Mouse (Mus musculus): ENCODE results near the gene Slc39a11. TPM values are rescaled to one million over a fixed set of nuclear protein-coding genes. Genes with fewer than 3 reads are reported as not detected.

Slc39a11 gene
- polyA plus RNA-seq, 1 experiment from 2014 or later = 32.3 TPM

GRCm38 (mm10) chr11:113267516-113268230 lies 382.2 kb downstream of the Slc39a11 start:
- Histone ChIP-seq H3K27me3 (no peaks in the 10 kb centered on the region), H3K4me3 (no peak overlapping the region), H3K4me2 (replicated peaks) (no peak overlapping the region), H3K27ac (no peak overlapping the region), H3K9ac (no peak overlapping the region), H3K36me3 (no peaks in the 10 kb centered on the region), H3K9me3 (replicated peaks) (no peaks in the 10 kb centered on the region), H3K4me1 (peaks cover 28% of the 10 kb centered on the region)
- whole genome bisulfite sequencing = 87% methylated on average over 17 of the region's 17 CpGs
- no peak for ATAC-seq (ENCODE audit: low FRiP score)

DNA sequence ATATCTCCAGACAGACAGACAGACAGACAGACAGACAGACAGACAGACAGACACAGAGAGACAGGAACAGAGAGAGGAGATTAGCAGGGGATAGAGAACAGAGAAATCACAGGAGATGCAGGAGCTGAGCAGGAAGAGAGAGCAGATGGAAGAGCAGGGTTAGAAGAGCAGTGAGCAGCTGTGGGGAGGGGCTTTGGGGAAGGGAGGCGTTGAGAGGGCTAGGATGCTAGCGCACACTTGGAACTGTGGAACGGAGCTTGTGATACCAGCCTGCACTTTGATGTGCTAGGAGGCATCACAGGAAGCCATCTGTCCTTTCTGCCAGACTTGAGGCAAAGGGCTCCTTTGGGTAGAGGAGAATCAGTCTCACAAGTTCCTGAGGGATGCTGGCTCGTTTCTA lies 383.2 kb downstream of the Slc39a11 start:
- Histone ChIP-seq H3K27me3 (no peaks in the 10 kb centered on the region), H3K27ac (peak overlapping the region; percentile 8; the same call in 1 of the 2 replicates), H3K9ac (no peak overlapping the region), H3K4me1 (peaks cover 34% of the 10 kb centered on the region), H3K4me2 (replicated peaks) (no peak overlapping the region), H3K9me3 (replicated peaks) (no peaks in the 10 kb centered on the region), H3K4me3 (no peak overlapping the region), H3K36me3 (no peaks in the 10 kb centered on the region)
- ATAC-seq (ENCODE audit: low FRiP score) = no peak
- 52% methylated on average over 4 of the region's 4 CpGs for WGBS

DNA sequence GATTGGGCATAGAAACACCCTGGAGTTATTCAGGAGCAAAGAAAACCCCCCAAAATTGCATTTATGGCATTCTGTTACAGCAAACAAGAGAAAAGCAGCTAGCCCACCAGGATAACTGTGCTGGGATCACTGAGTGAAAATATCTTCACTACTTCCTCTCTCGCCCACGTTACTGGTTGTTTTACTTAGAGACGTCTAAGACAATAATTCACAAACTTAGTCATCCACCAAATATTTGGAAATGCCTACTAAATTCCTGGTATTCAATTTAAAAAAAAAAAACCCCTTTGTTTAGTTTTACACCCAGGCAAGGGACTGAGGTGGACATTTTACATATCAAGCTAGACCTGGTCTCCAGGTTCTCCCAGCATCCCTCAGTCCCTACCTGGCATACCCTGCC lies 384.3 kb downstream of the Slc39a11 start:
- Histone ChIP-seq H3K9ac (no peak overlapping the region), H3K27ac (no peak overlapping the region), H3K9me3 (replicated peaks) (no peaks in the 10 kb centered on the region), H3K4me3 (no peak overlapping the region), H3K27me3 (no peaks in the 10 kb centered on the region), H3K4me1 (peaks cover 37% of the 10 kb centered on the region), H3K4me2 (replicated peaks) (no peak overlapping the region), H3K36me3 (no peaks in the 10 kb centered on the region)
- 85% methylated on average over 3 of the region's 3 CpGs for WGBS
- ATAC-seq (ENCODE audit: low FRiP score) = no peak

- no peak overlapping the region for H3K9ac ChIP-seq
- no peaks in the 10 kb centered on the region for H3K36me3 ChIP-seq
- no peak overlapping the region for H3K27ac ChIP-seq
- 68% methylated on average over 7 of the region's 7 CpGs for WGBS
- H3K27me3 ChIP-seq = 0 out of 2 replicates have a peak, but pooled peaks cover 4% of the 10 kb centered on the region
- peaks cover 44% of the 10 kb centered on the region for H3K4me1 ChIP-seq
- H3K4me3 ChIP-seq = no peak overlapping the region
- ATAC-seq (ENCODE audit: low FRiP score) = no peak
- no peak overlapping the region for H3K4me2 ChIP-seq (replicated peaks)
- no peaks in the 10 kb centered on the region for H3K9me3 ChIP-seq (replicated peaks)
Measured at GRCm38 (mm10) chr11:113263971-113264370, 385.9 kb downstream of the Slc39a11 start.

DNA sequence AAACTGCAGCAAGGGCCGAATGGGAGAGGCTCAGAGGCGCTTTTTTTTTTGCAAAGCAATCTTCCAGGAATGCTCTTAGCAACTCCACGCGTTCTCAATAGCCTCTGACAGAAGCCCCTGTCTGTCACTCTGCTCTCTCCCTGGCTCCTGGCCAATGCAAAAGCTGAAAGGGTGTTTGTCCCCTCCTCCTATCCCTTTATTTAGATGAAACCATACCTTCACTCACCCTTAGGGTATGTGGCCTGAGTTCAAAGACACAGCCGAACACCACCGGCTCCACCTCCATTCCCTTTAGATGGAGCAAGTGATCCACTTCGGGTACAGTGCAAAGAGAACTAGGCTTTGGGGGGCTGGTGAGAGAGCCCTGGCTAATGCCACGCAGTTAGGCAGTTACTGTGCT lies 387.8 kb downstream of the Slc39a11 start:
- ATAC-seq (ENCODE audit: low FRiP score) = peak; percentile 46; the same call in 1 of the 2 replicates
- WGBS = 31% methylated on average over 8 of the region's 8 CpGs
- 0 out of 2 replicates have a peak, but pooled peaks cover 4% of the 10 kb centered on the region for H3K27me3 ChIP-seq
- no peak overlapping the region for H3K9ac ChIP-seq
- no peaks in the 10 kb centered on the region for H3K9me3 ChIP-seq (replicated peaks)
- no peaks in the 10 kb centered on the region for H3K36me3 ChIP-seq
- peaks cover 45% of the 10 kb centered on the region for H3K4me1 ChIP-seq
- peak overlapping the region; percentile 35; the same call in 1 of the 2 replicates for H3K27ac ChIP-seq
- no peak overlapping the region for H3K4me3 ChIP-seq
- no peak overlapping the region for H3K4me2 ChIP-seq (replicated peaks)

DNA sequence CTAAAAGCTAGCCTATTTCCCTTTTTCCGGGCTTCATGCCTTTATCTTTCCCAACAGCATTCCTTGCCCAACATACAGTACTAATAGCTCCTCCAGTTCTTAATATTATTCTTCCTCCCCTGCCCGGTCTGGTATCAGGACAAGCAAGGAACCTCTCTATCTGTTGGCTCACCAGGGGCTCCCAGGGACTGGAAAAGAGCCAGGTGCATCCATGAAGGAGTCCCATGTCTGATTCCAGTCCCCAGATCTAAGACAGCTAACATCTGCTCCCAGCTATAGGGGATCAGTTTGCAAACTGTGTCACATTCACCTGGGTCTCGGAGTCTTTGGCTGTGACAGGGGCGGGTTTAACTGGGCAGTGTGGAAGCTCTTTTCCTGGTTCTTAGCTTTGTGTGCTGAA lies 388.5 kb downstream of the Slc39a11 start:
- ATAC-seq (ENCODE audit: low FRiP score) = no peak

GRCm38 (mm10) chr11:113259712-113260382 lies 390.0 kb downstream of the Slc39a11 start:
- no peak overlapping the region for H3K4me2 ChIP-seq (replicated peaks)
- 77% methylated on average over 14 of the region's 14 CpGs for WGBS
- H3K36me3 ChIP-seq = no peaks in the 10 kb centered on the region
- no peaks in the 10 kb centered on the region for H3K9me3 ChIP-seq (replicated peaks)
- H3K27ac ChIP-seq = no peak overlapping the region
- no peak overlapping the region for H3K9ac ChIP-seq
- no peak overlapping the region for H3K4me3 ChIP-seq
- no peak for ATAC-seq (ENCODE audit: low FRiP score)
- peaks cover 50% of the 10 kb centered on the region for H3K4me1 ChIP-seq
- H3K27me3 ChIP-seq = 0 out of 2 replicates have a peak, but pooled peaks cover 4% of the 10 kb centered on the region

More for the DNA sequence above, 388.5 kb downstream of the Slc39a11 start:
- H3K27ac ChIP-seq = peak overlapping the region; percentile 0; the same call in 1 of the 2 replicates
- 0 out of 2 replicates have a peak, but pooled peaks cover 4% of the 10 kb centered on the region for H3K27me3 ChIP-seq
- peaks cover 41% of the 10 kb centered on the region for H3K4me1 ChIP-seq
- WGBS = 90% methylated on average over 4 of the region's 4 CpGs
- no peaks in the 10 kb centered on the region for H3K36me3 ChIP-seq
- no peak overlapping the region for H3K4me2 ChIP-seq (replicated peaks)
- H3K9ac ChIP-seq = no peak overlapping the region
- H3K4me3 ChIP-seq = no peak overlapping the region
- no peaks in the 10 kb centered on the region for H3K9me3 ChIP-seq (replicated peaks)

GRCm38 (mm10) chr11:113258016-113258415 lies 391.9 kb downstream of the Slc39a11 start:
- no peak overlapping the region for H3K9ac ChIP-seq
- WGBS = 83% methylated on average over 6 of the region's 6 CpGs
- no peak overlapping the region for H3K4me3 ChIP-seq
- no peak overlapping the region for H3K4me2 ChIP-seq (replicated peaks)
- no peak overlapping the region for H3K27ac ChIP-seq
- H3K27me3 ChIP-seq = 0 out of 2 replicates have a peak, but pooled peaks cover 9% of the 10 kb centered on the region
- H3K4me1 ChIP-seq = peaks cover 47% of the 10 kb centered on the region
- H3K36me3 ChIP-seq = no peaks in the 10 kb centered on the region
- ATAC-seq (ENCODE audit: low FRiP score) = no peak
- H3K9me3 ChIP-seq (replicated peaks) = no peaks in the 10 kb centered on the region

DNA sequence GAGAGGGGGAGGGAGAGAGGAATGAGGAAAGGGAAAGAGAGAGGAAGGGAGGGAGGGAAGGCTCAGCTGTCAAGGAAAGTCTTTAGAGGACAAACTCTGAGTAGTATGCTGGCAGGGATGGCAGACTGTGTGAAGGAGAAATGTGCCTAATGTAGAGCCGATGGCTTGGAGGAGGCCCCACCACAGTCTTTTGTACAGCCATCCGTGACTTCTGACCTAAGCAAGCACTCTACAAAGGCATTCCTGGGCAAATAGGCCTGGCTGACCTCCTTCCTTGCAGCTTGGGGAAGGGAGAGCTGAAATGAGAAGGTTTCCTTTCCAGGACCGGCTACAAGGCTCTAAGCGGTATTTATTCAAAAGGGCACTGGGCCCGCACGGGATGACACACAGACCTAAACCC lies 395.2 kb downstream of the Slc39a11 start:
- Histone ChIP-seq H3K9me3 (replicated peaks) (no peaks in the 10 kb centered on the region), H3K4me2 (replicated peaks) (no peak overlapping the region), H3K27me3 (0 out of 2 replicates have a peak, but pooled peaks cover 8% of the 10 kb centered on the region), H3K36me3 (no peaks in the 10 kb centered on the region), H3K4me1 (peaks cover 23% of the 10 kb centered on the region), H3K4me3 (no peak overlapping the region), H3K27ac (no peak overlapping the region), H3K9ac (no peak overlapping the region)
- 26% methylated on average over 6 of the region's 6 CpGs for WGBS
- no peak for ATAC-seq (ENCODE audit: low FRiP score)

DNA sequence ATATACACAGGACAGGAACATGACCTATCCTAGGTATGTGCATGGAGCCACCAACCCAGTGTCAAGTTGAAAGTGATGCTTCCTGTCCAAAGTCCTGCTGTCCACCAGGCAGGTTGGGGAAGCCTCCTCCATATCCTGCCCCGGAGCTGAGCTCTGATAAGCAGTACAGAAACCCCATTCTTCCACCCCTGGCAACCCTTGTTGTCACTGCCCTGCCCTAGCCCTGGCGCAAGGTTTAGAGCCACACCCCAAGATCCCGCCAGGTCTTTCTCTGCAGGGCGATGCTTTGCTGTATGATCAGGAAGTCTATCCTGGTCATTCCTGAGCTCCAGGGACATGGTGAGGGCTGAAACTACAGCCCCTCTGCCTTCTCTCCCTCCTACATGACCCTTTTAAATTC lies 396.7 kb downstream of the Slc39a11 start:
- Histone ChIP-seq H3K27me3 (0 out of 2 replicates have a peak, but pooled peaks cover 6% of the 10 kb centered on the region), H3K4me3 (no peak overlapping the region), H3K36me3 (no peaks in the 10 kb centered on the region), H3K9me3 (replicated peaks) (no peaks in the 10 kb centered on the region), H3K4me1 (peaks cover 19% of the 10 kb centered on the region), H3K4me2 (replicated peaks) (no peak overlapping the region), H3K27ac (no peak overlapping the region), H3K9ac (no peak overlapping the region)
- no peak for ATAC-seq (ENCODE audit: low FRiP score)
- 92% methylated on average over 4 of the region's 4 CpGs for WGBS

DNA sequence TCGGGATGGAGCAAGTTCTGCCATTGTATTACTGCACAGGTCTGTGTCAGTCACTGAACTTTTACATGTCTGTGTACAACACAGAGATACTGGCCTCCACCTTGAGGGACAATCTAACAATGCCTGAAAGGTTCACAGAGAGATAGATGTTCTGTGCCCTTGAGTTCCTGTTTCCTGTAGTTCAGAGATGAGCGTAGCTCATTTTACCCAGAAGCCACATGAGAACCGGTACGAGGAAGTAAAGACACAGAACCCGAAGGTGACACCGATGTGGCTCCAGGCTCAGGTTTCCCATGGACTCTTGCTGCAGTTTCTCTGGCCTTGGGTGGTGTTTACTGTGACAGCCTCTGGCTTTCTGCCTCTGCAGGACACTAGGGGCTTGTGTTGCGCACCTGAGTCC lies 398.7 kb downstream of the Slc39a11 start:
- Histone ChIP-seq H3K27ac (no peak overlapping the region), H3K9ac (no peak overlapping the region), H3K9me3 (replicated peaks) (no peaks in the 10 kb centered on the region), H3K4me1 (peaks cover 15% of the 10 kb centered on the region), H3K27me3 (0 out of 2 replicates have a peak, but pooled peaks cover 6% of the 10 kb centered on the region), H3K4me3 (no peak overlapping the region), H3K36me3 (no peaks in the 10 kb centered on the region), H3K4me2 (replicated peaks) (no peak overlapping the region)
- 93% methylated on average over 7 of the region's 7 CpGs for WGBS
- no peak for ATAC-seq (ENCODE audit: low FRiP score)

DNA sequence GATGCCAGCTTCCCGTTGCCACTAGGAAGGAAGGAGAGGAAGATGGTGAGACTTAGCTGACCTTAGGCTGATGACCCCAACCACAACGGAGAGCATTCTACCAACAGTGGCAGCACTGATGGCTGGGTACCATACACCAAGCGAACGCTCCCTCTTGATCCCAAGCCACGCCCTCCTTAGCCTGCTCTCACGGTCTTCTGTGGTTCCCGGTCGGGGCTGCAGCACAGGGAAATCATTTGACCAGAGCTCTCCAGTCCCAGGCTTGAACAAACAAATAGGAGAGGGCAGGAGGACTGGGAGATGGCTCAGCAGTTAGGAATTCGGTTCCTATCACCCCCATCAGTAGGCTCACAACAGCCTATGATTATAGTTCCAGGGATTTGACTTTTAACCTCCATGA lies 403.4 kb downstream of the Slc39a11 start:
- Histone ChIP-seq H3K4me1 (peaks cover 5% of the 10 kb centered on the region; the same call in 1 of the 2 replicates), H3K9ac (no peak overlapping the region), H3K9me3 (replicated peaks) (no peaks in the 10 kb centered on the region), H3K4me3 (no peak overlapping the region), H3K36me3 (no peaks in the 10 kb centered on the region), H3K27ac (no peak overlapping the region), H3K4me2 (replicated peaks) (no peak overlapping the region), H3K27me3 (no peaks in the 10 kb centered on the region)
- ATAC-seq (ENCODE audit: low FRiP score) = no peak
- 76% methylated on average over 9 of the region's 9 CpGs for WGBS

Measured in hindbrain, embryonic 12.5 days (tissue).